Mouse (Mus musculus) activated CD4-positive, CD25-positive, alpha-beta regulatory T cell, adult 9 weeks (primary cell): Measurements from ENCODE around the gene Ednrb. TPM values are rescaled to one million over a fixed set of nuclear protein-coding genes. Genes with fewer than 3 reads are reported as not detected.

Source experiments
- polyA plus RNA-seq: library from polyadenylated mRNA; unstranded; fragments of 100-300 nt; shearing (Covaris generic); gene quantifications from one replicate; pipeline ENCODE4 v1.2.1, GENCODE M21; 2017

Ednrb gene
- not detected for polyA plus RNA-seq

DNA sequence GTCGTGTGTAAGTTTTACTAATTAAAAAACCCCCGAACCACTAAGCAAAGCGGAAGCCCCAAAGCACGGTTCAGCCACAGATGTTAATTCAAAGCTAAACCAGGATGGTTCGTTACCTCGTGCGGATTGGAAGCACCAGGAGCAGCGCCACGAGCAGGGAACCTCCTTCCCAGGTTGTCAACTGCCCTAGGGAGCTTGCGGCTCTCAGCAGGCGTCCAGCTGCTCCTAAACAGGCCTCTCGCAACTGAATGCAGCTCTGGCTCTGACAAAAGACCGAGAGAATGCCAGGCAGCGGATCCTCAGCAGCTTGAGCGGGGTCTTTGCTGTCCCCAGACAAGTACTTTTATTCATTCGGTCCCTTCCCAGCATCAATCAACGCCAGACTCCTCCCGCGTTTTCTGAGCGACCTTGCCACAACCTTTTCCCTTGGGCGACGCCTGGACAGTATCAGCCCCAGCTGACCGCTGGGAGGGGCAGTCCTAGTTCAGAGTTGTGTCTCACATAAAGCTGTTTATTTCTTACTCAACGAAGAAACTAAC, at the start of gene Ednrb:
Ednrb (minus strand) TSS at position 392 of the 539 bp plus-strand sequence.

Other genes starting within 250 kb of the Ednrb start
- gene Slain1, start 194.2 kb downstream of the Ednrb start, polyA plus RNA-seq = 3.9 TPM